Mouse (Mus musculus): ENCODE data around the gene Mylpf.
"Not testable (repeated sequence)": the region's sequence is repeated elsewhere in the genome, so short reads cannot be mapped to it uniquely, and the experiment has no call there.

Gene Mylpf

GRCm38 (mm10) chr7:127208553-127209438 lies at the start of gene Mylpf:
Gene Mylpf, plus strand, starts transcription at chr7:127208890.
- DNase-seq (ENCODE audit: low spot score) = peak; percentile 80

- no peak for DNase-seq (ENCODE audit: low spot score)
Measured at GRCm38 (mm10) chr7:127162546-127162945, 46.1 kb upstream of the Mylpf start.

- DNase-seq (ENCODE audit: low spot score) = no peak
Measured at GRCm38 (mm10) chr7:127164002-127164401, 44.7 kb upstream of the Mylpf start.

GRCm38 (mm10) chr7:127165607-127166493 lies 42.8 kb upstream of the Mylpf start:
- no peak for DNase-seq (ENCODE audit: low spot score)

- DNase-seq (ENCODE audit: low spot score) = no peak
Measured at GRCm38 (mm10) chr7:127166501-127166900, 42.2 kb upstream of the Mylpf start.

GRCm38 (mm10) chr7:127176937-127177336 lies 31.8 kb upstream of the Mylpf start:
- DNase-seq (ENCODE audit: low spot score) = no peak

GRCm38 (mm10) chr7:127180783-127181182 lies 27.9 kb upstream of the Mylpf start:
- no peak for DNase-seq (ENCODE audit: low spot score)

- not testable (repeated sequence) for DNase-seq (ENCODE audit: low spot score)
Measured at GRCm38 (mm10) chr7:127181724-127182123, 27.0 kb upstream of the Mylpf start.

- DNase-seq (ENCODE audit: low spot score) = no peak
Measured at GRCm38 (mm10) chr7:127183345-127183744, 25.3 kb upstream of the Mylpf start.

- no peak for DNase-seq (ENCODE audit: low spot score)
Measured at GRCm38 (mm10) chr7:127183828-127184227, 24.9 kb upstream of the Mylpf start.

- no peak for DNase-seq (ENCODE audit: low spot score)
Measured at GRCm38 (mm10) chr7:127184720-127185119, 24.0 kb upstream of the Mylpf start.

- DNase-seq (ENCODE audit: low spot score) = no peak
Measured at GRCm38 (mm10) chr7:127185601-127186000, 23.1 kb upstream of the Mylpf start.

- DNase-seq (ENCODE audit: low spot score) = no peak
Measured at GRCm38 (mm10) chr7:127187351-127187750, 21.3 kb upstream of the Mylpf start.

GRCm38 (mm10) chr7:127188305-127189276 lies 20.1 kb upstream of the Mylpf start:
- no peak for DNase-seq (ENCODE audit: low spot score)

- DNase-seq (ENCODE audit: low spot score) = no peak
Measured at GRCm38 (mm10) chr7:127190672-127191071, 18.0 kb upstream of the Mylpf start.

GRCm38 (mm10) chr7:127192989-127193388 lies 15.7 kb upstream of the Mylpf start:
- DNase-seq (ENCODE audit: low spot score) = no peak

- DNase-seq (ENCODE audit: low spot score) = no peak
Measured at GRCm38 (mm10) chr7:127194011-127194632, 14.6 kb upstream of the Mylpf start.

- no peak for DNase-seq (ENCODE audit: low spot score)
Measured at GRCm38 (mm10) chr7:127194633-127195029, 14.1 kb upstream of the Mylpf start.

GRCm38 (mm10) chr7:127195544-127196295 lies 13.0 kb upstream of the Mylpf start, which contains the start of gene Cd2bp2:
Gene Cd2bp2, minus strand, starts transcription at chr7:127196050.
- DNase-seq (ENCODE audit: low spot score) = peak; percentile 76

GRCm38 (mm10) chr7:127196484-127196883 lies 12.2 kb upstream of the Mylpf start:
- no peak for DNase-seq (ENCODE audit: low spot score)
